Mouse (Mus musculus) stomach, postnatal 0 days (tissue): ENCODE measurements at regions not wholly inside any gene's neighbourhood (a gene's known extent, or its start where the extent isn't known, plus 50 kb on each side); places are given as distances from the start of the nearest gene placed in this dataset.

Source experiments
- CTCF ChIP-seq: IDR thresholded peaks from 2 replicates; pipeline ENCODE4 v1.5.1; 2016; ENCODE audit warnings: antibody characterized with exemption, low read depth, mild to moderate bottlenecking, moderate library complexity
- EP300 ChIP-seq: optimal IDR thresholded peaks from 2 replicates; pipeline ENCODE3; 2016; ENCODE audit warnings: antibody characterized with exemption

- no peak for TF ChIP-seq CTCF
- no peak for TF ChIP-seq EP300
These were observed 73.7 kb downstream of the Tmem121 start for GRCm38 (mm10) chr12:113259476-113259875.
